Mouse (Mus musculus) heart, embryonic 14.5 days (tissue): ENCODE results near the gene Tiprl. TPM values are rescaled to one million over a fixed set of nuclear protein-coding genes. Genes with fewer than 3 reads are reported as not detected.

Experiments used
- ATAC-seq: fragments of 200-750 bp; cut with Nextera tagmentation; 2 replicates; pipeline ENCODE4 v1.8.0; 2017; ENCODE audit warnings: low read depth, moderate TSS enrichment; ENCODE audit not compliant: insufficient number of reproducible peaks, insufficient read depth, low FRiP score
- H3K27ac ChIP-seq, 2 experiments: fragments of 200-500 bp in 1 of 2; fragments of 300-500 bp in 1 of 2; sonication (generic) in 1 of 2; replicated peaks in 1 of 2; 2 replicates each; pipeline ENCODE4 v1.5.1; 2012 to 2014; ENCODE audit warnings: low read depth in 2 of 2, low read length in 2 of 2, control low read depth in 1 of 2, mild to moderate bottlenecking in 1 of 2, mixed read lengths in 1 of 2; ENCODE audit not compliant: control insufficient read depth in 1 of 2, insufficient read depth in 1 of 2
- H3K27me3 ChIP-seq: fragments of 300-500 bp; sonication (generic); 2 replicates; pipeline ENCODE4 v1.6.1; 2014; ENCODE audit warnings: mild to moderate bottlenecking, low read length, control low read depth; ENCODE audit not compliant: control insufficient read depth, insufficient read depth
- H3K36me3 ChIP-seq: fragments of 300-500 bp; sonication (generic); 2 replicates; pipeline ENCODE4 v1.6.1; 2014; ENCODE audit warnings: mild to moderate bottlenecking, control low read depth, low read length, mixed read lengths; ENCODE audit not compliant: control insufficient read depth, insufficient read depth
- H3K4me1 ChIP-seq, 2 experiments: fragments of 200-500 bp in 1 of 2; fragments of 300-500 bp in 1 of 2; sonication (generic) in 1 of 2; 2 replicates each; pipeline ENCODE4 v1.6.1; 2012 to 2014; ENCODE audit warnings: low read length in 2 of 2, control low read depth in 1 of 2, mixed read lengths in 1 of 2; ENCODE audit not compliant: control insufficient read depth in 2 of 2, insufficient read depth in 2 of 2
- H3K4me2 ChIP-seq: fragments of 300-500 bp; sonication (generic); 2 replicates; pipeline ENCODE4 v1.6.1; 2014; ENCODE audit warnings: mild to moderate bottlenecking, low read length
- H3K4me3 ChIP-seq, 2 experiments: fragments of 200-500 bp in 1 of 2; fragments of 300-500 bp in 1 of 2; sonication (generic) in 1 of 2; 2 replicates each; pipeline ENCODE4 v1.5.1; 2012 to 2014; ENCODE audit warnings: low read length in 2 of 2, mild to moderate bottlenecking in 2 of 2, control low read depth in 1 of 2, low read depth in 1 of 2, moderate library complexity in 1 of 2; ENCODE audit not compliant: control insufficient read depth in 1 of 2, insufficient read depth in 1 of 2
- H3K9ac ChIP-seq: fragments of 300-500 bp; sonication (generic); 2 replicates; pipeline ENCODE4 v1.6.1; 2014; ENCODE audit warnings: mild to moderate bottlenecking, low read length
- H3K9me3 ChIP-seq: fragments of 300-500 bp; sonication (generic); 2 replicates; pipeline ENCODE4 v1.6.1; 2016; ENCODE audit warnings: low read length, control low read depth; ENCODE audit not compliant: control insufficient read depth
- WGBS: fragments of 180-500 bp; shearing (Covaris S2); extraction: QIAGEN DNeasy Blood & Tissue Kit; methylation state at CpG from one replicate; pipeline ENCODE4 v1.1.7; 2014; 5-methylcytosine and 5-hydroxymethylcytosine counted together
- polyA plus RNA-seq: library from polyadenylated mRNA; unstranded; fragments of >200 nt; fragmentation: Nextera tagmentation; extraction: Ambion mirVana; gene quantifications from 2 replicates; pipeline ENCODE4 v1.2.1, GENCODE M21; 2014

The Tiprl gene
- polyA plus RNA-seq, 1 experiment from 2014 or later, result 89.7 TPM

GRCm38 (mm10) chr1:165193880-165194661 is 42.7 kb downstream of the Tiprl start, which contains the start of gene Sft2d2:
Sft2d2 (minus strand) TSS chr1:165194438.
- Histone ChIP-seq H3K4me1 (peaks cover 2 to 31% of the 10 kb centered on the region in 2 experiments; a peak in 3 of 4 replicates), H3K4me3 (peak within 1 kb of the TSS; percentile 69 to 95), H3K27ac (peak within 1 kb of the TSS; percentile 85 to 91), H3K4me2 (peak within 1 kb of the TSS; percentile 77), H3K36me3 (no peaks in the 10 kb centered on the region), H3K9ac (peak within 1 kb of the TSS; percentile 84), H3K27me3 (no peaks in the 10 kb centered on the region), H3K9me3 (no peaks in the 10 kb centered on the region)
- ATAC-seq, result peak; percentile 91
- under 1% methylated on average over 68 of the region's 69 CpGs for WGBS

- H3K36me3 ChIP-seq, result no peaks in the 10 kb centered on the region
- H3K27me3 ChIP-seq, result no peaks in the 10 kb centered on the region
- H3K9ac ChIP-seq, result peak overlapping the region; percentile 84
- H3K4me1 ChIP-seq, result peaks cover 6 to 35% of the 10 kb centered on the region in 2 experiments
- H3K27ac ChIP-seq, result peak overlapping the region; percentile 85 to 91
- WGBS, result 13% methylated on average over 7 of the region's 7 CpGs
- peak overlapping the region; percentile 69 to 95 for H3K4me3 ChIP-seq
- ATAC-seq, result no peak
- H3K9me3 ChIP-seq, result no peaks in the 10 kb centered on the region
- H3K4me2 ChIP-seq, result peak overlapping the region; percentile 77
These were observed 43.4 kb downstream of the Tiprl start for GRCm38 (mm10) chr1:165193426-165193825.

- Histone ChIP-seq H3K27me3 (no peaks in the 10 kb centered on the region), H3K4me3 (peak overlapping the region; percentile 69 to 95; a peak in 3 of 4 replicates), H3K9me3 (no peaks in the 10 kb centered on the region), H3K4me2 (peak overlapping the region; percentile 77), H3K36me3 (no peaks in the 10 kb centered on the region), H3K9ac (peak overlapping the region; percentile 84), H3K4me1 (peaks cover 6 to 39% of the 10 kb centered on the region in 2 experiments), H3K27ac (peak overlapping the region; percentile 85 to 91)
- no peak for ATAC-seq
- WGBS, result 36% methylated on average over 10 of the region's 10 CpGs
These were observed 44.0 kb downstream of the Tiprl start for GRCm38 (mm10) chr1:165192714-165193264.

- ATAC-seq, result no peak
- H3K4me1 ChIP-seq, result peaks cover 10 to 45% of the 10 kb centered on the region in 2 experiments
- WGBS, result 71% methylated on average over 4 of the region's 4 CpGs
- H3K9ac ChIP-seq, result no peak overlapping the region; the same call in 1 of the 2 replicates
- peak overlapping the region; percentile 77 for H3K4me2 ChIP-seq
- no peaks in the 10 kb centered on the region for H3K9me3 ChIP-seq
- no peaks in the 10 kb centered on the region for H3K27me3 ChIP-seq
- peak overlapping the region in 1 of 2 experiments; percentile 13; a peak in 2 of 4 replicates for H3K4me3 ChIP-seq
- peaks cover 3% of the 10 kb centered on the region; the same call in 1 of the 2 replicates for H3K36me3 ChIP-seq
- peak overlapping the region; percentile 81 to 85 for H3K27ac ChIP-seq
These were observed 44.7 kb downstream of the Tiprl start for GRCm38 (mm10) chr1:165192102-165192501.

GRCm38 (mm10) chr1:165191611-165192010 is 45.2 kb downstream of the Tiprl start:
- 55% methylated on average over 13 of the region's 13 CpGs for WGBS
- ATAC-seq, result no peak

GRCm38 (mm10) chr1:165190571-165191273 is 46.1 kb downstream of the Tiprl start:
- no peak overlapping the region for H3K4me3 ChIP-seq
- 84% methylated on average over 10 of the region's 10 CpGs for WGBS
- peaks cover 15% of the 10 kb centered on the region for H3K36me3 ChIP-seq
- no peak overlapping the region for H3K9ac ChIP-seq
- peak overlapping the region; percentile 77 for H3K4me2 ChIP-seq
- H3K27me3 ChIP-seq, result no peaks in the 10 kb centered on the region
- H3K4me1 ChIP-seq, result peaks cover 15 to 51% of the 10 kb centered on the region in 2 experiments
- H3K27ac ChIP-seq, result peak overlapping the region; percentile 81 to 85
- no peaks in the 10 kb centered on the region for H3K9me3 ChIP-seq
- no peak for ATAC-seq

More at GRCm38 (mm10) chr1:165191611-165192010, 45.2 kb downstream of the Tiprl start:
- Histone ChIP-seq H3K36me3 (peaks cover 7% of the 10 kb centered on the region), H3K9me3 (no peaks in the 10 kb centered on the region), H3K4me3 (peak overlapping the region in 1 of 2 experiments; percentile 13; a peak in 2 of 4 replicates), H3K4me2 (peak overlapping the region; percentile 77), H3K9ac (peak overlapping the region; percentile 39), H3K4me1 (peaks cover 15 to 50% of the 10 kb centered on the region in 2 experiments), H3K27ac (peak overlapping the region; percentile 81 to 85), H3K27me3 (no peaks in the 10 kb centered on the region)

- no peak overlapping the region for H3K4me2 ChIP-seq
- H3K9me3 ChIP-seq, result no peaks in the 10 kb centered on the region
- H3K27me3 ChIP-seq, result no peaks in the 10 kb centered on the region
- ATAC-seq, result no peak
- no peak overlapping the region for H3K9ac ChIP-seq
- H3K27ac ChIP-seq, result no peak overlapping the region
- H3K36me3 ChIP-seq, result peaks cover 15% of the 10 kb centered on the region
- no peak overlapping the region for H3K4me3 ChIP-seq
- peaks cover 16 to 54% of the 10 kb centered on the region in 2 experiments for H3K4me1 ChIP-seq
- WGBS, result 76% methylated on average over 6 of the region's 6 CpGs
These were observed 46.7 kb downstream of the Tiprl start for GRCm38 (mm10) chr1:165190068-165190467.
